Mouse (Mus musculus): Measurements from ENCODE around the gene Mterf4. TPM values are rescaled to one million over a fixed set of nuclear protein-coding genes. Genes with fewer than 3 reads are reported as not detected.

The Mterf4 gene
- 3.1 and 3.4 TPM in 2 replicates for polyA plus RNA-seq (2012)

DNA sequence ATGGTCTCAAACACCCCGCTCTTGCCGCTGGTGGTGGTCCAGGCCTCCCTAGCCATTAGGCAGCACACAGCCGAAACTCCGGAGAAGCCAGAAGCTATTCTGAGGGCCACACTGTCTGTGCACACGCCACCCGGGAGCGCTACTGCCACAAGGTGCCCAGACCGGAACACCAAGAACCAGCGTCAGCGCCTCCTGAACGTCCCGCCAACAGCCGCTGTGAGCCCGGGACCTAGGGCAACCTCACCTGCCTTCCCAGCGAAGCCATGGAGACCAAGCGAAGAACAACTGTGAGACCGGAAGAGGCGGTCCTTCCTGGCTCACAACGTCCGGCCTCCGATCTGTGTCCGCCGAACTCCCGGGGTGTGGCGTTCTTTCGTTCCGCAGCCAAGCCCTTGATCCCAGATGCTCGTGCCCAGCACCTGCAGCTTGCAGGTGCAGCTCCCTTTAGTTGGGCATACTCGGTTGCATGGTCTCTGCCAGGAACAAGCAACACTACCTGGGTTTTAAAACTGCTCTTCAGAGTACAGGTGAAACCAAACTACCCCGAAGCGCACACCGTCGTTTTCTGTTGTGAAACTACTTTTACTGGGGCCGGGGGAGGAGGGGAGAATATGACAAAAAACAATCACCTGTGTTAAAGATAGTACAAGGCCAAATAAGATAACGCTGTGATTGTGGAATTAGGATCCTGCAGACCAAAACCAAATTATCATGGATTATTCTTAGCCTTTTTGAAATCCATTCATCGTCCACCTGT lies at the start of gene Mterf4:
Gene Mterf4, minus strand, starts transcription at position 335 of the 757 bp plus-strand sequence.

DNA sequence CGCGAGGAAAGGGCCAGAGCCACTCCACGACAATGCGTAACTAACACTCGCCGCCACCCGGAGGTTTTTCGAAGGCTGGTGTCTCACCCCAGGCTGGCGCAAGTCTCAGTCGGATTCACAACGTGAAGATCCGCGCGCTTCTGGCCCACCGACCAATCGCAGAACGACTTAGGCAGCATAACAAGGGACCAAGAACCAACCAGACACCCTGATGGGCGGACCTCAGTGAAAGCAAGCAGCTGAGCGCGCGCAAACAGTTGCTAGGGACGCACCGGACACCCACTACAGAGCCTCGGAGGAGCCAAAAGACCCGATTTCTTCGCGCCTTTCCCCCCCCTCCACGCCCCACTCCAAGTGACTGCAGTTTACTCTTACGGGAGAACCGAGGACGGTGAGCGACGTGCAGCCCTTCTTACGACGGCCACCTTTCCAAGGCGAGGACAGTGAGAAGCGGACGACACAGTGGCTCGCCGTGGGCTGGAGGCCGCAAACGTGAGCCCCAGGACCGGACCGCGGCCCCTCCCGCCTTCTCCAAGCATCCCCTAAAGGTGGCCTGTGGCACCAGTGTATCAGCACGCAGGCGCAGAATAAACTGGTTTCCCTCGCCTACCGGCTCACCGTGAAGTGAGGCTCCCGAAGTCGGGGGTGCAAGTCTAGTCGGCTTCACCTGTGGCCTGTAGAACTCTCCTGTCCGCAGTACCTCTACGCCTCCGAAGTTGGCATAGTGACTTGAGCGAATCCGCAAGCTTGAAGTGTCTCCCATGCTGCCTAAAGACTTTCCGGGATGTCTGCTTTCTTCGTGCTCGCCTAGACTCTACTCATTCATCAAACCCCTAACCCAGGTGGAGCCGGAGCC lies 37.2 kb upstream of the Mterf4 start, which contains the start of the genes Ppp1r7 and Pask:
Gene Ppp1r7, plus strand, starts transcription at position 207 of the 856 bp plus-strand sequence.
Gene Pask, minus strand, starts transcription at position 835 of the 856 bp plus-strand sequence.

Other genes with a start within 250 kb of the Mterf4 start
- gene Kif1a, start 204.0 kb downstream of the Mterf4 start, polyA plus RNA-seq (2012) = 0.03 and 0.05 TPM in 2 replicates
- not detected in 2 replicates for gene Agxt, start 170.7 kb downstream of the Mterf4 start, polyA plus RNA-seq (2012)
- not detected in 2 replicates for gene 2310007B03Rik, start 145.0 kb downstream of the Mterf4 start, polyA plus RNA-seq (2012)
- gene Crocc2, start 137.2 kb downstream of the Mterf4 start, polyA plus RNA-seq (2012) = not detected in 2 replicates
- gene Sned1, start 70.1 kb downstream of the Mterf4 start, polyA plus RNA-seq (2012) = 0.29 and 0.32 TPM in 2 replicates
- gene Ppp1r7, start 36.9 kb upstream of the Mterf4 start, polyA plus RNA-seq (2012) = 16.4 and 21.4 TPM in 2 replicates
- 4.1 and 5.1 TPM in 2 replicates for gene Pask, start 37.6 kb upstream of the Mterf4 start, polyA plus RNA-seq (2012)
- 0.01 and 0.03 TPM in 2 replicates for gene Ano7, start 68.0 kb upstream of the Mterf4 start, polyA plus RNA-seq (2012)
- gene Hdlbp, start 172.9 kb upstream of the Mterf4 start, polyA plus RNA-seq (2012) = 38.1 and 39.8 TPM in 2 replicates
- 0.44 and 0.47 TPM in 2 replicates for gene Farp2, start 206.2 kb upstream of the Mterf4 start, polyA plus RNA-seq (2012)

Data from megakaryocyte-erythroid progenitor cell, adult 5 weeks (primary cell).